Mouse (Mus musculus): ENCODE measurements at regions not wholly inside any gene's neighbourhood (a gene's known extent, or its start where the extent isn't known, plus 50 kb on each side); places are given as distances from the start of the nearest gene placed in this dataset.

DNA sequence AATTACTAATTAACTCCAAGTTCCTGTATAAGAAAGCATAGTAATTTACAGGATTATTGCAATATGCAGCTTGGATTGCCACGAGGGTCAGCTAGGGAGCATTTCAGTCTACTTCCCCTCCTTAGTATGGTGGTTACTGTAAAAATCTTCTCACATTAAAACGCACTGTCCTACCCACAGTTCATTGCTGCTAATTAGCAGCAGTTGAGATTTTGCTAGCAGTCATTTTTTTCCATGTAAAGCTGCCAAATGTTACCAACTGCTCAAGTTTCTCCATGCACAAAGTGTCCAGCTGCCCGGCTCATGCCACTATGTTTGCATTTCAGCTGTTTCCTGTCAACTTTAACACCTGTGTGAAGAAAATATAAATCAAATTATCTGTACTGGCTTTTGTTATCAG is 759.7 kb downstream of the Nr4a2 start:
- no peak for DNase-seq
- no peak overlapping the region for H3K27ac ChIP-seq (ENCODE audit: insufficient read depth, low read depth, low read length)
- H3K4me1 ChIP-seq (ENCODE audit: control insufficient read depth, insufficient read depth, low read length), result no peaks in the 10 kb centered on the region
- no peak overlapping the region for H3K4me3 ChIP-seq (ENCODE audit: insufficient read depth, low read depth, low read length)
- no peaks in the 10 kb centered on the region for H3K36me3 ChIP-seq (ENCODE audit: control insufficient read depth, insufficient read depth, low read length)
- TF ChIP-seq POLR2A (IDR thresholded peaks at IDR 0.05; ENCODE audit: low read depth, low read length) (no peak), CTCF (conservative IDR thresholded peaks at IDR 0.05; ENCODE audit: insufficient read depth, insufficient read length, low read depth, low read length) (no peak)
- H3K27me3 ChIP-seq (replicated peaks; ENCODE audit: control insufficient read depth, insufficient read depth, low read length), result no peaks in the 10 kb centered on the region
- 37% methylated on average over 3 of the region's 3 CpGs for WGBS

Data from kidney, adult 2 months (tissue).